Mouse (Mus musculus): ENCODE results near the gene Gm20388. TPM values are rescaled to one million over a fixed set of nuclear protein-coding genes. Genes with fewer than 3 reads are reported as not detected.
"Not testable (repeated sequence)": the region's sequence is repeated elsewhere in the genome, so short reads cannot be mapped to it uniquely, and the experiment has no call there.

Gm20388 gene
- polyA plus RNA-seq, 1 experiment from 2014 or later = not detected

- H3K4me1 ChIP-seq (ENCODE audit: control insufficient read depth, insufficient read depth, low read length); H3K4me3 ChIP-seq (ENCODE audit: low read depth, low read length); H3K9ac ChIP-seq (ENCODE audit: low read length); ATAC-seq (ENCODE audit: insufficient number of reproducible peaks, low FRiP score, low TSS enrichment, low read depth); H3K4me2 ChIP-seq (ENCODE audit: low read depth, severe bottlenecking); H3K27me3 ChIP-seq (ENCODE audit: control insufficient read depth, insufficient read depth, low read length); DNase-seq (ENCODE audit: low spot score); H3K9me3 ChIP-seq (ENCODE audit: control insufficient read depth, low read length); H3K36me3 ChIP-seq (ENCODE audit: control insufficient read depth, insufficient read depth, low read length); H3K27ac ChIP-seq (replicated peaks; ENCODE audit: low read depth, low read length): not testable (repeated sequence)
- WGBS = 92% methylated on average over 2 of the region's 4 CpGs
These were observed 813.5 kb downstream of the Gm20388 start for GRCm38 (mm10) chr8:120724096-120724495.

DNA sequence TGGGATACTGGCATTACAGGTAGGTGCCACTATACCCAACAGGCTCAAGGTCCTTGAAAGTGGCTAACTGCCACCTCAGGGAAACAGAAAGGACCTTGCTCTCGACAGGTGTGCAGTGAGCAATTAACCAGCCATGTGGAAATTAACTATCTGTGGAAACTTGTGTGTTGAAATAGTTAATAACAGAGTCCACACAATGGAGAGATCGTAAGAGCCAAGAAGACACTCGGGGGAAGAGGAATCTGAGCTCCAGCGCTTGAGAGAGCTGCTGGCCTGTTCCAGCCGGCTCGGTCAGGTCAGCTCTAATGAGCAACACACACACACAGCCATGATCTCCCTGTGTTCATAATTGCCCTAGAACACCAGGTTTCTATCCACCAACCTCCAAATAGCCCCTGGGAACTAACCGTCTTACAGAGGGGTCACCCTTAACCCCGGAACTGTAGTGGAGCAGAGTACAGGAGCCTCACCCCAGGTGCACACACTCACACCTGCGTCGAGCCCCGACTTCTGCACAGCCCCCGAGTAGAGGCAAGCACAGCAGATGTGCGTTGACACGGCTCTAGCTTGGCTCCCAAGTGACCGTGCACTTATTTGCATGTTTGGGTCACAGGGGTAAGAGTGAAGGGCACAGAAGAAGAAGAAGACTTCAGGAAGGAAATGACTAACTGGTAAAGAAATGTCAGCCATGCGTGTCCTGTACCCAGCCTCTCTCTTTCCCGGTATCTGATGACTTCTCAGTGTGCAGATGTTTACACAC is 814.4 kb downstream of the Gm20388 start:
- Histone ChIP-seq H3K9ac (ENCODE audit: low read length) (no peak overlapping the region), H3K36me3 (ENCODE audit: control insufficient read depth, insufficient read depth, low read length) (no peaks in the 10 kb centered on the region), H3K4me3 (ENCODE audit: low read depth, low read length) (no peak overlapping the region), H3K9me3 (ENCODE audit: control insufficient read depth, low read length) (0 out of 2 replicates have a peak, but pooled peaks cover 2% of the 10 kb centered on the region), H3K27me3 (ENCODE audit: control insufficient read depth, insufficient read depth, low read length) (no peaks in the 10 kb centered on the region), H3K4me1 (ENCODE audit: control insufficient read depth, insufficient read depth, low read length) (0 out of 2 replicates have a peak, but pooled peaks cover 2% of the 10 kb centered on the region), H3K27ac (replicated peaks; ENCODE audit: low read depth, low read length) (no peak overlapping the region), H3K4me2 (ENCODE audit: low read depth, severe bottlenecking) (no peak overlapping the region)
- ATAC-seq (ENCODE audit: insufficient number of reproducible peaks, low FRiP score, low TSS enrichment, low read depth) = no peak
- WGBS = 77% methylated on average over 17 of the region's 17 CpGs
- DNase-seq (ENCODE audit: low spot score) = no peak

GRCm38 (mm10) chr8:120725576-120725950 is 814.9 kb downstream of the Gm20388 start:
- Histone ChIP-seq H3K9ac (ENCODE audit: low read length) (no peak overlapping the region), H3K27me3 (ENCODE audit: control insufficient read depth, insufficient read depth, low read length) (no peaks in the 10 kb centered on the region), H3K4me3 (ENCODE audit: low read depth, low read length) (no peak overlapping the region), H3K27ac (replicated peaks; ENCODE audit: low read depth, low read length) (no peak overlapping the region), H3K9me3 (ENCODE audit: control insufficient read depth, low read length) (0 out of 2 replicates have a peak, but pooled peaks cover 2% of the 10 kb centered on the region), H3K36me3 (ENCODE audit: control insufficient read depth, insufficient read depth, low read length) (no peaks in the 10 kb centered on the region), H3K4me2 (ENCODE audit: low read depth, severe bottlenecking) (no peak overlapping the region), H3K4me1 (ENCODE audit: control insufficient read depth, insufficient read depth, low read length) (0 out of 2 replicates have a peak, but pooled peaks cover 2% of the 10 kb centered on the region)
- 79% methylated on average over 5 of the region's 5 CpGs for WGBS
- ATAC-seq (ENCODE audit: insufficient number of reproducible peaks, low FRiP score, low TSS enrichment, low read depth) (no peak), DNase-seq (ENCODE audit: low spot score) (no peak)

- no peak for DNase-seq (ENCODE audit: low spot score)
- Histone ChIP-seq H3K4me2 (ENCODE audit: low read depth, severe bottlenecking) (no peak overlapping the region), H3K9ac (ENCODE audit: low read length) (no peak overlapping the region), H3K36me3 (ENCODE audit: control insufficient read depth, insufficient read depth, low read length) (no peaks in the 10 kb centered on the region), H3K4me1 (ENCODE audit: control insufficient read depth, insufficient read depth, low read length) (0 out of 2 replicates have a peak, but pooled peaks cover 2% of the 10 kb centered on the region), H3K27ac (replicated peaks; ENCODE audit: low read depth, low read length) (no peak overlapping the region), H3K27me3 (ENCODE audit: control insufficient read depth, insufficient read depth, low read length) (no peaks in the 10 kb centered on the region), H3K4me3 (ENCODE audit: low read depth, low read length) (no peak overlapping the region), H3K9me3 (ENCODE audit: control insufficient read depth, low read length) (0 out of 2 replicates have a peak, but pooled peaks cover 2% of the 10 kb centered on the region)
- WGBS = 73% methylated on average over 5 of the region's 5 CpGs
- no peak for ATAC-seq (ENCODE audit: insufficient number of reproducible peaks, low FRiP score, low TSS enrichment, low read depth)
These were observed 815.4 kb downstream of the Gm20388 start for GRCm38 (mm10) chr8:120726051-120726450.

GRCm38 (mm10) chr8:120728488-120729160 is 818.0 kb downstream of the Gm20388 start:
- Histone ChIP-seq H3K36me3 (ENCODE audit: control insufficient read depth, insufficient read depth, low read length) (no peaks in the 10 kb centered on the region), H3K9ac (ENCODE audit: low read length) (no peak overlapping the region), H3K4me1 (ENCODE audit: control insufficient read depth, insufficient read depth, low read length) (0 out of 2 replicates have a peak, but pooled peaks cover 2% of the 10 kb centered on the region), H3K9me3 (ENCODE audit: control insufficient read depth, low read length) (no peaks in the 10 kb centered on the region), H3K27ac (replicated peaks; ENCODE audit: low read depth, low read length) (no peak overlapping the region), H3K4me3 (ENCODE audit: low read depth, low read length) (no peak overlapping the region), H3K4me2 (ENCODE audit: low read depth, severe bottlenecking) (no peak overlapping the region), H3K27me3 (ENCODE audit: control insufficient read depth, insufficient read depth, low read length) (peaks cover 6% of the 10 kb centered on the region; the same call in 1 of the 2 replicates)
- no peak for ATAC-seq (ENCODE audit: insufficient number of reproducible peaks, low FRiP score, low TSS enrichment, low read depth)
- no peak for DNase-seq (ENCODE audit: low spot score)
- WGBS = 62% methylated on average over 9 of the region's 9 CpGs

GRCm38 (mm10) chr8:120731582-120731981 is 820.9 kb downstream of the Gm20388 start:
- Histone ChIP-seq H3K4me3 (ENCODE audit: low read depth, low read length) (no peak overlapping the region), H3K27me3 (ENCODE audit: control insufficient read depth, insufficient read depth, low read length) (peaks cover 26% of the 10 kb centered on the region), H3K4me2 (ENCODE audit: low read depth, severe bottlenecking) (peak overlapping the region; percentile 16; the same call in 1 of the 2 replicates)

DNA sequence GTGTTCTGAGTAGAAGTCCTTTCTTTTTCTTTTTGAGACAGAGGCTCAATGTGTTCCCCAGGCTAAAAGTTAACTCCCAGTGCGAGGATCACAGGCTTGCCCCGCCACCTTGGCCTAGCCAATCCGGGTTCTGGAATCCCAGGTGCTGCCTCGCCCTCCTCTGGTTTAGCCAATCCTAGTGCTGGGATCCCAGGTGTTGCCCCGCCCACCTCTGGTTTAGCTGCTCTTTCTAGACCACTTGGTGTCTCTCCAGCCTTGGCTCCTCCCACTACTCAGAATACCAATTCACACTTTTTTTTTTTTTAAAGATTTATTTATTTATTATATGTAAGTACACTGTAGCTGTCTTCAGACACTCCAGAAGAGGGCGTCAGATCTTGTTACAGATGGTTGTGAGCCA is 821.4 kb downstream of the Gm20388 start:
- ATAC-seq (ENCODE audit: insufficient number of reproducible peaks, low FRiP score, low TSS enrichment, low read depth) (no peak), DNase-seq (ENCODE audit: low spot score) (peak; percentile 39)
- Histone ChIP-seq H3K4me3 (ENCODE audit: low read depth, low read length) (no peak overlapping the region), H3K27me3 (ENCODE audit: control insufficient read depth, insufficient read depth, low read length) (peaks cover 29% of the 10 kb centered on the region), H3K36me3 (ENCODE audit: control insufficient read depth, insufficient read depth, low read length) (no peaks in the 10 kb centered on the region), H3K9ac (ENCODE audit: low read length) (no peak overlapping the region), H3K4me1 (ENCODE audit: control insufficient read depth, insufficient read depth, low read length) (peaks cover 3% of the 10 kb centered on the region; the same call in 1 of the 2 replicates), H3K4me2 (ENCODE audit: low read depth, severe bottlenecking) (peak overlapping the region; percentile 16; the same call in 1 of the 2 replicates), H3K27ac (replicated peaks; ENCODE audit: low read depth, low read length) (no peak overlapping the region), H3K9me3 (ENCODE audit: control insufficient read depth, low read length) (no peaks in the 10 kb centered on the region)
- WGBS = 42% methylated on average over 5 of the region's 6 CpGs

More at GRCm38 (mm10) chr8:120731582-120731981, 820.9 kb downstream of the Gm20388 start:
- H3K9me3 ChIP-seq (ENCODE audit: control insufficient read depth, low read length) = no peaks in the 10 kb centered on the region
- no peak overlapping the region for H3K9ac ChIP-seq (ENCODE audit: low read length)
- 44% methylated on average over 14 of the region's 14 CpGs for WGBS
- H3K4me1 ChIP-seq (ENCODE audit: control insufficient read depth, insufficient read depth, low read length) = peaks cover 3% of the 10 kb centered on the region; the same call in 1 of the 2 replicates
- H3K36me3 ChIP-seq (ENCODE audit: control insufficient read depth, insufficient read depth, low read length) = no peaks in the 10 kb centered on the region
- no peak overlapping the region for H3K27ac ChIP-seq (replicated peaks; ENCODE audit: low read depth, low read length)
- DNase-seq (ENCODE audit: low spot score) (no peak), ATAC-seq (ENCODE audit: insufficient number of reproducible peaks, low FRiP score, low TSS enrichment, low read depth) (no peak)

DNA sequence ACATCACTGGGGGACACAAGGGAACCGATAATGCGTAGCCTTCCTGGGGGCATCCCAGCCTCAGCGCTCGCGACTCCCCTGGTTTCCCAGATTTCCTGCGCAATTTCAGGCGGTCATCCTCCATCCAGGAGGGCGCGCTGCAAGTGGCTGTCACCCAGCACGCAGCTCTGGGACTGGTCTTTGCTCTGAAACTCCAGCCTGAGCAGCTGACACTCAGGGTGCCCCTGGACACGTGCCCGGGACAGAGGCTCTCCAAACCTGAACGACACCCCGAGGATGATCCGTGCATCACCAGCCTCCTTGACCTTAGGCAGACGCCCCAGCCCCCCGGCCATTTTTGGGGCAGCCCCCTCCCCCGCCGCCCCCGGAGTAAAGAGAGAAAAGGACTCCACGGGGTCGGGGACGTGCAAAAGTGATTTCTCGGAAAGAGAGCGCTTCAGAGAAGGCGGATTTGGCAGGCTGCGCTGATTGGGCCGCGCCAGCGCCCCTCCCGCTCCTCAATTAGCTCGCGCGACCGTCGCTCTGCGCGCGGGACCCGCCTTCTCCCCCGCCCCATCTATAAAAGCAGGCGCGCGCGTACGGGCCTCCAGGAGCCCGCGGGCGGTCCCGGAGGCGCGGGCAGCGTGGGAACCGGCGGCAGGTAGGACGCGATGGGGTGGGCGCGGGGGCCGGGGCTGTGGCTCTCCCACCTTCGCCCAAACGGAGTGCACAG is 825.3 kb downstream of the Gm20388 start, which contains the start of gene Irf8:
TSS of gene Irf8 (plus strand) at position 589 of the 712 bp plus-strand sequence.
- peak within 1 kb of the TSS; percentile 34 for H3K4me3 ChIP-seq (ENCODE audit: low read depth, low read length)
- H3K4me2 ChIP-seq (ENCODE audit: low read depth, severe bottlenecking) = peak within 1 kb of the TSS; percentile 80
- no peaks in the 10 kb centered on the region for H3K9me3 ChIP-seq (ENCODE audit: control insufficient read depth, low read length)
- H3K4me1 ChIP-seq (ENCODE audit: control insufficient read depth, insufficient read depth, low read length) = peaks cover 3% of the 10 kb centered on the region; the same call in 1 of the 2 replicates
- ATAC-seq (ENCODE audit: insufficient number of reproducible peaks, low FRiP score, low TSS enrichment, low read depth) (peak; percentile 56), DNase-seq (ENCODE audit: low spot score) (peak; percentile 86)
- H3K36me3 ChIP-seq (ENCODE audit: control insufficient read depth, insufficient read depth, low read length) = no peaks in the 10 kb centered on the region
- whole genome bisulfite sequencing = under 1% methylated on average over 55 of the region's 62 CpGs
- H3K27ac ChIP-seq (replicated peaks; ENCODE audit: low read depth, low read length) = no peak within 1 kb of the TSS
- no peak within 1 kb of the TSS for H3K9ac ChIP-seq (ENCODE audit: low read length)
- H3K27me3 ChIP-seq (ENCODE audit: control insufficient read depth, insufficient read depth, low read length) = peaks cover 39% of the 10 kb centered on the region
